Mouse (Mus musculus) stomach, postnatal 0 days (tissue): ENCODE results near the gene B230219D22Rik.

Experiments used
- CTCF ChIP-seq: IDR thresholded peaks from 2 replicates; pipeline ENCODE4 v1.5.1; 2016; ENCODE audit warnings: antibody characterized with exemption, low read depth, mild to moderate bottlenecking, moderate library complexity
- EP300 ChIP-seq: optimal IDR thresholded peaks from 2 replicates; pipeline ENCODE3; 2016; ENCODE audit warnings: antibody characterized with exemption

GRCm38 (mm10) chr13:55704301-55704700 lies 11.4 kb downstream of the B230219D22Rik start:
- TF ChIP-seq CTCF (no peak), EP300 (no peak)
